Mouse (Mus musculus) left cerebral cortex, adult 9 months (tissue): Measurements from ENCODE around the gene Tas2r123.

Experiments used
- DNase-seq, 2 experiments: peaks; one replicate each; pipeline ENCODE4 v3.0.0; 2022; ENCODE audit warnings: low spot score in 2 of 2

Tas2r123 gene

GRCm38 (mm10) chr6:132846842-132847241 lies at the start of gene Tas2r123:
TSS of gene Tas2r123 (plus strand) at chr6:132847142.
- no peak for DNase-seq

GRCm38 (mm10) chr6:132802518-132802917 lies 44.4 kb upstream of the Tas2r123 start, which contains the start of gene Tas2r117:
TSS of gene Tas2r117 (plus strand) at chr6:132802818.
- no peak for DNase-seq

- DNase-seq: no peak
Observed at GRCm38 (mm10) chr6:132855138-132855537, 8.2 kb downstream of the Tas2r123 start, which contains the start of gene Tas2r116. TSS of gene Tas2r116 (plus strand) at chr6:132855438.

- no peak for DNase-seq
Observed at GRCm38 (mm10) chr6:132867708-132868107, 20.8 kb downstream of the Tas2r123 start, which contains the start of gene Tas2r110. TSS of gene Tas2r110 (plus strand) at chr6:132868008.

GRCm38 (mm10) chr6:132892711-132893110 lies 45.8 kb downstream of the Tas2r123 start, which contains the start of gene Tas2r113:
TSS of gene Tas2r113 (plus strand) at chr6:132893011.
- no peak for DNase-seq
